Mouse (Mus musculus) G1E (cell line): ENCODE results near the gene 1110004F10Rik. TPM values are rescaled to one million over a fixed set of nuclear protein-coding genes. Genes with fewer than 3 reads are reported as not detected.
A peak's percentile ranks its signal among the peaks of the same experiment; 100 is the strongest.

Experiments
- ATAC-seq: 2 replicates; pipeline ENCODE4 v1.8.0; 2016; ENCODE audit warnings: mild to moderate bottlenecking; ENCODE audit not compliant: insufficient number of reproducible peaks, poor library complexity, low FRiP score, severe bottlenecking; ENCODE audit errors: extremely low read depth
- DNase-seq: peaks from one replicate; pipeline ENCODE4 v3.0.0; 2012; ENCODE audit warnings: low spot score
- H3K27me3 ChIP-seq: 2 replicates; pipeline ENCODE4 v1.6.1; 2012; ENCODE audit warnings: mild to moderate bottlenecking, low read length, inconsistent platforms; ENCODE audit not compliant: insufficient read depth
- H3K36me3 ChIP-seq: replicated peaks from 2 replicates; pipeline ENCODE3; 2012; ENCODE audit warnings: mild to moderate bottlenecking, inconsistent platforms
- H3K4me1 ChIP-seq: 2 replicates; pipeline ENCODE4 v1.6.1; 2012; ENCODE audit warnings: low read depth, low read length, inconsistent platforms, mixed read lengths; ENCODE audit not compliant: insufficient read depth
- H3K4me3 ChIP-seq: 2 replicates; pipeline ENCODE4 v1.5.1; 2012; ENCODE audit warnings: low read depth, mild to moderate bottlenecking, inconsistent platforms, low read length, moderate library complexity, mixed read lengths
- H3K9me3 ChIP-seq: replicated peaks from 2 replicates; pipeline ENCODE4 v1.6.1; 2012; ENCODE audit warnings: inconsistent platforms
- CTCF ChIP-seq: IDR thresholded peaks from 2 replicates; pipeline ENCODE4 v1.5.1; 2012; ENCODE audit warnings: low read depth, low read length, inconsistent platforms, mixed read lengths
- GATA1 ChIP-seq: IDR thresholded peaks from 2 replicates; pipeline ENCODE4 v1.6.1; 2012; ENCODE audit warnings: borderline replicate concordance, low read length, inconsistent platforms, mixed read lengths
- GATA2 ChIP-seq: IDR thresholded peaks from 2 replicates; pipeline ENCODE4 v1.6.1; 2012; ENCODE audit warnings: low read depth, low read length, inconsistent platforms, borderline replicate concordance
- POLR2AphosphoS5 ChIP-seq: IDR thresholded peaks from 2 replicates; pipeline ENCODE4 v1.6.1; 2012; ENCODE audit warnings: low read depth, low read length, inconsistent platforms; ENCODE audit not compliant: insufficient replicate concordance
- TAL1 ChIP-seq: conservative IDR thresholded peaks from 2 replicates; pipeline ENCODE4 v1.6.1; 2012; ENCODE audit warnings: low read depth, low read length, inconsistent platforms, mixed read lengths
- polyA plus RNA-seq: library from polyadenylated mRNA; stranded (reverse); fragments of >175 nt; gene quantifications from 2 replicates; pipeline ENCODE4 v1.2.3, GENCODE M21; 2012
- total RNA-seq, 2 experiments: library from RNA; stranded (forward) in 1 of 2; stranded (reverse) in 1 of 2; fragments of 200-1000 nt in 1 of 2; fragments of >200 nt in 1 of 2; fragmentation: Nextera tagmentation in 1 of 2; gene quantifications; 2 replicates each; pipeline ENCODE4 v1.2.3; 2014 to 2017

1110004F10Rik gene
- total and polyA plus RNA-seq, 3 experiments: 74.2 to 262 (median 122) TPM

DNA sequence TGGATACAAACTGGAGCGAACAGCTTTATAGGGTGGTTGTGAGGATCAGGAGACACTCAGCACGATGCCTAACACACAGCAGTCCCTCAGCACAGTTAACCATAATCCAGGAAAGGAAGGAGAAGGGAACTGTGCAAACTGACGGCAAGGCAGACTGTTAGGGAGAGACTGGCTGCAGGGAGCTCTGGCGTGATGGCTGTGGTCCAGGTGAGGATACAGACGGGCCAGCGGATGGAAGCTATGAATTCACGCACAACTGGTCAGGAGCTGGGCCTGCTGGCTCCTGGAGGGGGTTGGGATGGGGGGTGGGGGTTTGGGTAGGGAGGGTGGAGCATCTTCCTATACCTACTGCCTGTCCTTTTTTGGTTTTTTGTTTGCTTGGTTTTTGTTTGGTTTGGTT is 86.5 kb downstream of the 1110004F10Rik start:
- ATAC-seq: no peak
- Histone ChIP-seq H3K36me3 (peaks cover 70% of the 10 kb centered on the region), H3K9me3 (no peaks in the 10 kb centered on the region), H3K4me1 (no peaks in the 10 kb centered on the region), H3K27me3 (no peaks in the 10 kb centered on the region), H3K4me3 (no peak overlapping the region)
- DNase-seq: no peak
- TF ChIP-seq POLR2AphosphoS5: no peak
- TF ChIP-seq GATA2: no peak
- no peak for TF ChIP-seq GATA1
- TF ChIP-seq TAL1: no peak

DNA sequence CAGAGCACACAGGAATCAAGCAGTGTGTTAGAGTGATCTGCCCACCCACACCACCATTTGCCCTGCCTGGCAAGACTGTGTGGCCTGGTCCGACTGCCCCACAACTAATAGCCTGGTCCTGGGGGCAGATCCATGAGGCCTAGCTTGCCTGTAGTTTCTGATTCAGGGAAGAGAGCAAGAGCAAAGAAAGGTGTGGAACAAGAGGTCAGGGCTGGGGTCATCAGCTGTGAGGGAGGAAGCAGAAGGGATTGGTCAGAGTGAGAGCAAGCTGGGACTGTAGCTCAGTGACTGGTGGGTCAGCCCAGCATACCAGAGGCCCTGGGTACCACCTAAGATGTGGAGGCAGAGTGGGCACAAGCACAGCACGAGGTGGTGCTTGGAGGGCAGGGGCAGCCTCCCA is 87.9 kb downstream of the 1110004F10Rik start:
- Histone ChIP-seq H3K4me1 (no peaks in the 10 kb centered on the region), H3K4me3 (no peak overlapping the region), H3K9me3 (no peaks in the 10 kb centered on the region), H3K27me3 (no peaks in the 10 kb centered on the region), H3K36me3 (peaks cover 77% of the 10 kb centered on the region)
- TF ChIP-seq CTCF (no peak), TAL1 (no peak), GATA2 (no peak), GATA1 (no peak), POLR2AphosphoS5 (no peak)
- no peak for ATAC-seq
- no peak for DNase-seq

DNA sequence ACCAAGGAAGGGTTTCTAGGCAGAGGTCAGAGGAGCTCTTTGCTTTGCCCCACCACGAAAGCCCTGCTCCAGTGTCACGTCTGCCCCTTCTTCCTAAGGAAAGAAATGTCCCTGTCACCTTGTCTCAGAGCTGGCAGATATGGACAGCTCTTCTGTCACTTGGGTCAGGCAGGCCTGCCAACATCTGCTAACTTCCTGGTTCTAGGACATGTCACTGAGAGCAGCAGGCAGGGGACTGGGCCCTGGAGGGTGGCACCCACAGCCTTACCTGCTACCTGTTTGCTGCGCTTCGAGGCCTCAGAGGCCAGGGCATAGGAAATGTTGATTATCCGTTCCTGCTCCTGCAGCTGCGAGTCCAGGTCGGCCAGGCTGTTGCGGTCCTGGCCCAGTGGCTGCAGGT is 89.1 kb downstream of the 1110004F10Rik start:
- Histone ChIP-seq H3K4me1 (no peaks in the 10 kb centered on the region), H3K27me3 (no peaks in the 10 kb centered on the region)
- ATAC-seq: no peak

DNA sequence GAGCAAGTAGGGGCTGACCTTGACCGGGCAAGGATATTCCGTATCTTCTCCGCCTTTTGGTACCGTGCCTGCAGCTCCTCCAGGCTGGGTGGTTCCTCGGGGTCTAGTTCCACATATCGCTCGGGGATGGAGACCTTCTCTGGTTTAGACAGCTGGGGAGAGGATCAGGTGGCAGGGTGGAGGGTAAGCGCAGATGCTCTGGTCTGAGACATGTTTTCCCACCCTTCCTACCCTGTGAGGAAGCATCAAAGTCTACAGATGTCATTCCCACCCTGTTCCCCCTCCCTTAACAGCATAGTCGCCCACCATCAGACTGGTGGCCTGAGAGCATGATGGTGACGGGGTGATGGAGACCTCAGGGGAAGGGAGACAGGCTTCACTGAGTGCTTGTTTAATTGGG is 90.2 kb downstream of the 1110004F10Rik start:
- Histone ChIP-seq H3K9me3 (no peaks in the 10 kb centered on the region), H3K4me1 (no peaks in the 10 kb centered on the region), H3K36me3 (peaks cover 84% of the 10 kb centered on the region), H3K4me3 (no peak overlapping the region), H3K27me3 (no peaks in the 10 kb centered on the region)
- DNase-seq: no peak
- no peak for TF ChIP-seq POLR2AphosphoS5
- no peak for TF ChIP-seq GATA2
- TF ChIP-seq TAL1: no peak
- no peak for TF ChIP-seq CTCF
- no peak for TF ChIP-seq GATA1
- ATAC-seq: no peak

More for the DNA sequence above, 89.1 kb downstream of the 1110004F10Rik start:
- Histone ChIP-seq H3K9me3 (no peaks in the 10 kb centered on the region), H3K36me3 (peaks cover 83% of the 10 kb centered on the region), H3K4me3 (no peak overlapping the region)
- DNase-seq: no peak
- TF ChIP-seq GATA2 (no peak), CTCF (no peak), TAL1 (no peak), GATA1 (no peak), POLR2AphosphoS5 (no peak)

DNA sequence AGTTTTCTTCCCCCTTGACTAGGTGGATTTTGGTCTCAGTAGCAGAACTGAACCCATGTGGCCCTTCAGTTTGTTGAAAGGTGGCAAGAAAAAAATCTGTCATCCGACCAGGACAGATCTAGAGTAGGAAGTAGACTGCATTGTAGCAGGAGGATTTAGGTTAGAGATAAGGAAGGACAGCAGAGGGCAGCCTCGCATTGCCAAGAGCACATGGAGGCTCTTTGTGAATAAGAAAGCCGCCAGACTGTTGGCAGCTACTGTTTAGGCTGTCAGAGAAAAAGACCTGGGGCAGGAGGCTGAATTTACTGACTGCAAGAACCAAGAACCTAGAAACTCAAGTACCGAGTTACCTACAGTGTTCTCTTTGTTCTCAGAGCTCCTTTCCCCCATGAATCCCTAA is 92.2 kb downstream of the 1110004F10Rik start:
- no peaks in the 10 kb centered on the region for H3K27me3 ChIP-seq
- TF ChIP-seq TAL1 (no peak), GATA1 (no peak), GATA2 (no peak), POLR2AphosphoS5 (no peak), CTCF (no peak)
- H3K4me3 ChIP-seq: no peak overlapping the region
- H3K4me1 ChIP-seq: no peaks in the 10 kb centered on the region
- peaks cover 85% of the 10 kb centered on the region for H3K36me3 ChIP-seq
- ATAC-seq: no peak
- no peaks in the 10 kb centered on the region for H3K9me3 ChIP-seq
- DNase-seq: no peak

DNA sequence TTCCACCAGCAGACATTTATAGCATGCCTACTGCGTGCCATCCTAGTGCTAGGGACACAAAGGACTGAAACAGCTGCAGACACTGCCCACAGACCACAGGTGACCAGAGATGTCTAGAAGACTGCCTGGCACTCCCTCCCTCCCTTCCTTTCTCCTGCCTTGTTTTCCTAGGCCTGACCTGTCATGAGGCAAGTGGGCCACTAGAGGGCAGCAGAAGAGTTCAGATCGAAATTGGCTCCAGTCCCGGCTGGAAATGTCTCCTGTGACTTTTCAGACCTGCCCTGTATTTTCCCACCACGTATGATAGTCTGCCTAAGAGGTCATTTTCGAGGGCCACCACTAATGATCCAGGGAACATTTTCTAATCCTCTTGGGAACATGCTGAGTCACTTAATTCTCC is 92.9 kb downstream of the 1110004F10Rik start:
- DNase-seq (peak; percentile 43), ATAC-seq (peak; percentile 12; the same call in 1 of the 2 replicates)
- no peaks in the 10 kb centered on the region for H3K9me3 ChIP-seq
- TF ChIP-seq POLR2AphosphoS5: no peak
- no peak for TF ChIP-seq TAL1
- TF ChIP-seq CTCF: peak; percentile 62
- no peaks in the 10 kb centered on the region for H3K4me1 ChIP-seq
- H3K36me3 ChIP-seq: peaks cover 85% of the 10 kb centered on the region
- H3K4me3 ChIP-seq: no peak overlapping the region
- no peaks in the 10 kb centered on the region for H3K27me3 ChIP-seq
